Mouse (Mus musculus): Measurements from ENCODE around the gene Usp17lb. TPM values are rescaled to one million over a fixed set of nuclear protein-coding genes. Genes with fewer than 3 reads are reported as not detected.

Gene Usp17lb
- polyA plus RNA-seq, 1 experiment from 2014 or later, result not detected

GRCm38 (mm10) chr7:104790796-104791195, 51.6 kb downstream of the Usp17lb start:
- Histone ChIP-seq H3K36me3 (ENCODE audit: control insufficient read depth, insufficient read depth, low read length) (no peaks in the 10 kb centered on the region), H3K9me3 (ENCODE audit: control insufficient read depth, low read length) (no peaks in the 10 kb centered on the region), H3K4me3 (ENCODE audit: low read depth, low read length) (no peak overlapping the region), H3K4me1 (ENCODE audit: control insufficient read depth, insufficient read depth, low read length) (no peaks in the 10 kb centered on the region), H3K27me3 (ENCODE audit: control insufficient read depth, insufficient read depth, low read length) (no peaks in the 10 kb centered on the region), H3K4me2 (ENCODE audit: low read depth, severe bottlenecking) (no peak overlapping the region), H3K27ac (replicated peaks; ENCODE audit: low read depth, low read length) (no peak overlapping the region), H3K9ac (ENCODE audit: low read length) (no peak overlapping the region)
- ATAC-seq (ENCODE audit: insufficient number of reproducible peaks, low FRiP score, low TSS enrichment, low read depth) (no peak), DNase-seq (ENCODE audit: low spot score) (no peak)
- 54% methylated on average over 1 of the region's 1 CpGs for WGBS

Other genes starting within 250 kb of the Usp17lb start
- gene Olfr655, start 240.8 kb downstream of the Usp17lb start, polyA plus RNA-seq (2014; fragmentation: Nextera tagmentation; extraction: Ambion mirVana), result not detected in 2 replicates
- not detected in 2 replicates for gene Olfr656, start 228.6 kb downstream of the Usp17lb start, polyA plus RNA-seq (2014; fragmentation: Nextera tagmentation; extraction: Ambion mirVana)
- not detected in 2 replicates for gene Olfr657, start 217.8 kb downstream of the Usp17lb start, polyA plus RNA-seq (2014; fragmentation: Nextera tagmentation; extraction: Ambion mirVana)
- gene Olfr658, start 195.3 kb downstream of the Usp17lb start, polyA plus RNA-seq (2014; fragmentation: Nextera tagmentation; extraction: Ambion mirVana), result not detected in 2 replicates
- gene Olfr659, start 175.8 kb downstream of the Usp17lb start, polyA plus RNA-seq (2014; fragmentation: Nextera tagmentation; extraction: Ambion mirVana), result not detected in 2 replicates
- not detected in 2 replicates for gene Olfr661, start 156.1 kb downstream of the Usp17lb start, polyA plus RNA-seq (2014; fragmentation: Nextera tagmentation; extraction: Ambion mirVana)
- not detected in 2 replicates for gene Usp17le, start 65.1 kb downstream of the Usp17lb start, polyA plus RNA-seq (2014; fragmentation: Nextera tagmentation; extraction: Ambion mirVana)
- gene Usp17la, start 14.4 kb upstream of the Usp17lb start, polyA plus RNA-seq (2014; fragmentation: Nextera tagmentation; extraction: Ambion mirVana), result not detected in 2 replicates
- not detected in 2 replicates for gene Olfr665, start 35.4 kb upstream of the Usp17lb start, polyA plus RNA-seq (2014; fragmentation: Nextera tagmentation; extraction: Ambion mirVana)
- not detected in 2 replicates for gene Olfr666, start 53.3 kb upstream of the Usp17lb start, polyA plus RNA-seq (2014; fragmentation: Nextera tagmentation; extraction: Ambion mirVana)
- not detected in 2 replicates for gene Olfr667, start 78.9 kb upstream of the Usp17lb start, polyA plus RNA-seq (2014; fragmentation: Nextera tagmentation; extraction: Ambion mirVana)
- not detected in 2 replicates for gene Olfr668, start 85.5 kb upstream of the Usp17lb start, polyA plus RNA-seq (2014; fragmentation: Nextera tagmentation; extraction: Ambion mirVana)
- gene Olfr669, start 91.6 kb upstream of the Usp17lb start, polyA plus RNA-seq (2014; fragmentation: Nextera tagmentation; extraction: Ambion mirVana), result not detected in 2 replicates
- gene Olfr670, start 120.0 kb upstream of the Usp17lb start, polyA plus RNA-seq (2014; fragmentation: Nextera tagmentation; extraction: Ambion mirVana), result not detected in 2 replicates
- gene Olfr671, start 136.5 kb upstream of the Usp17lb start, polyA plus RNA-seq (2014; fragmentation: Nextera tagmentation; extraction: Ambion mirVana), result not detected in 2 replicates
- not detected in 2 replicates for gene Olfr672, start 159.4 kb upstream of the Usp17lb start, polyA plus RNA-seq (2014; fragmentation: Nextera tagmentation; extraction: Ambion mirVana)
- gene Olfr675, start 185.9 kb upstream of the Usp17lb start, polyA plus RNA-seq (2014; fragmentation: Nextera tagmentation; extraction: Ambion mirVana), result not detected in 2 replicates
- not detected in 2 replicates for gene Olfr676, start 190.1 kb upstream of the Usp17lb start, polyA plus RNA-seq (2014; fragmentation: Nextera tagmentation; extraction: Ambion mirVana)
- not detected in 2 replicates for gene Olfr677, start 208.8 kb upstream of the Usp17lb start, polyA plus RNA-seq (2014; fragmentation: Nextera tagmentation; extraction: Ambion mirVana)
- not detected in 2 replicates for gene Olfr678, start 221.9 kb upstream of the Usp17lb start, polyA plus RNA-seq (2014; fragmentation: Nextera tagmentation; extraction: Ambion mirVana)
- not detected in 2 replicates for gene Olfr679, start 238.6 kb upstream of the Usp17lb start, polyA plus RNA-seq (2014; fragmentation: Nextera tagmentation; extraction: Ambion mirVana)